Mouse (Mus musculus) CH12.LX (cell line): ENCODE data around the gene Cd36. TPM values are rescaled to one million over a fixed set of nuclear protein-coding genes. Genes with fewer than 3 reads are reported as not detected.
"Not testable (repeated sequence)": the region's sequence is repeated elsewhere in the genome, so short reads cannot be mapped to it uniquely, and the experiment has no call there.

Source experiments
- DNase-seq: peaks from one replicate; pipeline ENCODE4 v3.0.0-alpha.2; 2013; ENCODE audit errors: extremely low read depth
- H3K27ac ChIP-seq: 2 replicates; pipeline ENCODE4 v1.5.1; 2012; ENCODE audit warnings: low read depth, mild to moderate bottlenecking, control low read depth, moderate library complexity; ENCODE audit not compliant: insufficient read depth
- H3K27me3 ChIP-seq: replicated peaks from 2 replicates; pipeline ENCODE3; 2012; ENCODE audit warnings: inconsistent platforms
- H3K36me3 ChIP-seq, 2 experiments: replicated peaks in 1 of 2; 2 replicates each; pipeline versions ENCODE3 to v1.6.1; 2012; ENCODE audit warnings: inconsistent platforms in 1 of 2, low read length in 1 of 2, mild to moderate bottlenecking in 1 of 2, mixed read lengths in 1 of 2, moderate library complexity in 1 of 2; ENCODE audit not compliant: control insufficient read depth in 1 of 2, insufficient read depth in 1 of 2
- H3K4me1 ChIP-seq, 2 experiments: 2 replicates each; pipeline ENCODE4 v1.6.1; 2012; ENCODE audit warnings: inconsistent platforms in 1 of 2, moderate library complexity in 1 of 2; ENCODE audit not compliant: insufficient read depth in 2 of 2, control insufficient read depth in 1 of 2
- H3K4me2 ChIP-seq: 2 replicates; pipeline ENCODE4 v1.6.1; 2012; ENCODE audit warnings: low read depth, mild to moderate bottlenecking, control low read depth; ENCODE audit not compliant: poor library complexity, insufficient read depth, severe bottlenecking
- H3K4me3 ChIP-seq, 3 experiments: fragments of 150-350 bp in 1 of 3; sonication (generic) in 1 of 3; replicated peaks in 1 of 3; 2 replicates each; pipeline versions ENCODE3 to v1.5.1; 2011 to 2012; ENCODE audit warnings: low read depth in 2 of 3, low read length in 2 of 3, mild to moderate bottlenecking in 2 of 3, moderate library complexity in 2 of 3, control low read depth in 1 of 3, improper control_type of control experiment in 1 of 3, inconsistent platforms in 1 of 3, mixed read lengths in 1 of 3; ENCODE audit not compliant: poor library complexity in 1 of 3
- H3K79me2 ChIP-seq: replicated peaks from 2 replicates; pipeline ENCODE4 v1.6.1; 2012; ENCODE audit warnings: mild to moderate bottlenecking, moderate library complexity; ENCODE audit not compliant: control insufficient read depth, poor library complexity, insufficient read depth, severe bottlenecking; ENCODE audit errors: extremely low read depth
- H3K9ac ChIP-seq: 2 replicates; pipeline ENCODE4 v1.6.1; 2012; ENCODE audit warnings: low read depth, mild to moderate bottlenecking, control low read depth, moderate library complexity; ENCODE audit not compliant: insufficient read depth
- H3K9me3 ChIP-seq: replicated peaks from 2 replicates; pipeline ENCODE3; 2012; ENCODE audit warnings: low read length, inconsistent platforms, mixed read lengths
- BHLHE40 ChIP-seq: IDR thresholded peaks from 2 replicates; pipeline ENCODE4 v1.6.1; 2011; ENCODE audit warnings: mild to moderate bottlenecking, low read depth, low read length, improper control_type of control experiment
- E2F4 ChIP-seq: IDR thresholded peaks from 2 replicates; pipeline ENCODE4 v1.6.1; 2011; ENCODE audit warnings: low read depth, low read length, improper control_type of control experiment; ENCODE audit not compliant: insufficient replicate concordance
- ELF1 ChIP-seq: IDR thresholded peaks from 2 replicates; pipeline ENCODE4 v1.6.1; 2014; ENCODE audit warnings: low read depth, mild to moderate bottlenecking, inconsistent platforms, low read length, improper control_type of control experiment
- EP300 ChIP-seq: IDR thresholded peaks from 2 replicates; pipeline ENCODE4 v1.6.1; 2011; ENCODE audit warnings: low read length, improper control_type of control experiment
- GABPA ChIP-seq: IDR thresholded peaks from 2 replicates; pipeline ENCODE4 v1.6.1; 2012; ENCODE audit warnings: low read depth, low read length, improper control_type of control experiment, inconsistent platforms; ENCODE audit not compliant: insufficient replicate concordance
- HCFC1 ChIP-seq: IDR thresholded peaks from 2 replicates; pipeline ENCODE4 v1.6.1; 2012; ENCODE audit warnings: low read depth, mild to moderate bottlenecking, inconsistent platforms, low read length, improper control_type of control experiment
- IRF4 ChIP-seq: IDR thresholded peaks from 2 replicates; pipeline ENCODE4 v1.6.1; 2014; ENCODE audit warnings: low read depth, mild to moderate bottlenecking, inconsistent platforms, low read length, improper control_type of control experiment
- KAT2A ChIP-seq: IDR thresholded peaks from 2 replicates; pipeline ENCODE4 v1.6.1; 2012; ENCODE audit warnings: low read length, improper control_type of control experiment, inconsistent platforms; ENCODE audit not compliant: insufficient replicate concordance
- MYC ChIP-seq: IDR thresholded peaks from 2 replicates; pipeline ENCODE4 v1.6.1; 2011; ENCODE audit warnings: low read depth, mild to moderate bottlenecking, improper control_type of control experiment, low read length
- NELFE ChIP-seq: IDR thresholded peaks from 2 replicates; pipeline ENCODE4 v1.6.1; 2011; ENCODE audit warnings: low read depth, low read length, improper control_type of control experiment
- NRF1 ChIP-seq: IDR thresholded peaks from 2 replicates; pipeline ENCODE4 v1.6.1; 2014; ENCODE audit warnings: low read depth, mild to moderate bottlenecking, inconsistent platforms, low read length, improper control_type of control experiment, moderate library complexity
- PAX5 ChIP-seq: IDR thresholded peaks from 2 replicates; pipeline ENCODE4 v1.6.1; 2012; ENCODE audit warnings: low read length, inconsistent platforms, mixed read lengths
- POLR2AphosphoS2 ChIP-seq: IDR thresholded peaks from 2 replicates; pipeline ENCODE4 v1.6.1; 2011; ENCODE audit warnings: low read depth, low read length, improper control_type of control experiment
- RCOR1 ChIP-seq: conservative IDR thresholded peaks from 2 replicates; pipeline ENCODE4 v1.6.1; 2012; ENCODE audit warnings: low read depth, mild to moderate bottlenecking, inconsistent platforms, low read length, improper control_type of control experiment
- SIN3A ChIP-seq: IDR thresholded peaks from 2 replicates; pipeline ENCODE4 v1.6.1; 2012; ENCODE audit warnings: low read length, improper control_type of control experiment, inconsistent platforms
- SMC3 ChIP-seq: IDR thresholded peaks from 2 replicates; pipeline ENCODE4 v1.6.1; 2011; ENCODE audit warnings: low read depth, low read length, improper control_type of control experiment
- TBP ChIP-seq: conservative IDR thresholded peaks from 2 replicates; pipeline ENCODE4 v1.6.1; 2011; ENCODE audit warnings: low read depth, low read length, improper control_type of control experiment
- UBTF ChIP-seq: IDR thresholded peaks from 2 replicates; pipeline ENCODE4 v1.6.1; 2012; ENCODE audit warnings: low read depth, mild to moderate bottlenecking, inconsistent platforms, low read length, improper control_type of control experiment, moderate library complexity
- USF2 ChIP-seq: conservative IDR thresholded peaks from 2 replicates; pipeline ENCODE4 v1.6.1; 2011; ENCODE audit warnings: low read depth, low read length, improper control_type of control experiment
- ZC3H11A ChIP-seq: IDR thresholded peaks from 2 replicates; pipeline ENCODE4 v1.6.1; 2012; ENCODE audit warnings: low read depth, mild to moderate bottlenecking, inconsistent platforms, low read length, improper control_type of control experiment
- ZKSCAN1 ChIP-seq: IDR thresholded peaks from 2 replicates; pipeline ENCODE4 v1.6.1; 2012; ENCODE audit warnings: low read depth, inconsistent platforms, low read length, improper control_type of control experiment, borderline replicate concordance
- dilution Hi-C: fragments of 300-500 bp; cut with MboI; formaldehyde crosslinking; loops from 2 replicates; pipeline ENCODE4 v1.14.3; 2020; ENCODE audit warnings: low sequenced_read_pairs; ENCODE audit not compliant: extremely low pct_unique_long_range_greater_than_20kb, extremely low pct_ligation_motif_present
- in situ Hi-C: fragments of 300-500 bp; cut with MboI; formaldehyde crosslinking; loops from 3 replicates; pipeline ENCODE4 v1.14.3; 2019; ENCODE audit warnings: low sequenced_read_pairs, low pct_ligation_motif_present, low pct_unique_long_range_greater_than_20kb, mixed read lengths
- polyA plus RNA-seq: library from polyadenylated mRNA; unstranded; fragments of >175 nt; gene quantifications from 2 replicates; pipeline ENCODE4 v1.2.1, GENCODE M21; 2012; ENCODE audit warnings: low read depth; ENCODE audit not compliant: insufficient read length
- total RNA-seq, 2 experiments: library from RNA; depleted of rRNA; stranded (reverse); fragments of 300-350 nt in 1 of 2; fragments of >200 nt in 1 of 2; gene quantifications; 2 replicates each; pipeline ENCODE4 v1.2.3; 2012 to 2014

Cd36 gene
- total RNA-seq (2012; rRNA removed), result 145 and 189 TPM in 2 replicates
- total RNA-seq (2014; rRNA removed), result 690 and 774 TPM in 2 replicates
- polyA plus RNA-seq, result 608 and 652 TPM in 2 replicates

GRCm38 (mm10) chr5:17888598-17888997, at the start of gene Cd36:
Cd36 (minus strand) TSS chr5:17888801.
- H3K27ac ChIP-seq, result no peak within 1 kb of the TSS
- no peaks in the 10 kb centered on the region for H3K9me3 ChIP-seq
- no peak within 1 kb of the TSS for H3K4me2 ChIP-seq
- H3K79me2 ChIP-seq, result no peaks in the 10 kb centered on the region
- no peaks in the 10 kb centered on the region for H3K4me1 ChIP-seq
- no peaks in the 10 kb centered on the region for H3K27me3 ChIP-seq
- dilution Hi-C loops, result no loop called here
- DNase-seq, result no peak
- no peak for TF ChIP-seq SMC3
- no peak for TF ChIP-seq ZC3H11A
- no peak for TF ChIP-seq RCOR1
- TF ChIP-seq MYC, result no peak
- TF ChIP-seq HCFC1, result no peak
- no peak for TF ChIP-seq GABPA
- no peak for TF ChIP-seq NELFE
- no peak for TF ChIP-seq KAT2A
- TF ChIP-seq EP300, result no peak
- no peak for TF ChIP-seq IRF4
- no peak for TF ChIP-seq PAX5
- no peak for TF ChIP-seq UBTF
- TF ChIP-seq POLR2AphosphoS2, result no peak
- no peak for TF ChIP-seq E2F4
- TF ChIP-seq ELF1, result no peak
- no peak for TF ChIP-seq NRF1
- no peaks in the 10 kb centered on the region for H3K36me3 ChIP-seq
- H3K4me3 ChIP-seq, result no peak within 1 kb of the TSS
- H3K9ac ChIP-seq, result no peak within 1 kb of the TSS
- in situ Hi-C loops, result no loop called here

DNA sequence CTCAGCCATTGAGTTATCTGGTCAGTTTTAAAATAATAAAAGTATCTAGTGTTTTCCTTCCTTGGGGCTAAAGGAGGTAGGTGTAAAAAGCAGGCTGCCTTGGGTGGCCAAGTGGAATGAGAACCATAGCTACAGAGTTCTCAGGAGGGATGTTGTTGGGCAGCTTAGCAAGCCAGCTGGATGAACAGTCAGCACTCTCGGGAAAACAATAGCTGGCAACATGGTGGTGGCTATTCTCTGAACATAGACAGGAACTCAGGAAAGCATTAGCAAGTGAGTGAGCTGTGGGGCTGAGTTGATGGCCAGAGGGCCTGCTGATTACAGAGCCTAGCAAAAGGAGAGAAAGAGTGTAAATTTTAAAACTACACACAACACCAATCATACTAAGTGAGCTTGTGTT, 45.9 kb upstream of the Cd36 start:
- no peaks in the 10 kb centered on the region for H3K9me3 ChIP-seq
- no peak for TF ChIP-seq GABPA
- no peak for TF ChIP-seq USF2
- TF ChIP-seq EP300, result no peak
- TF ChIP-seq NRF1, result no peak
- no peak for TF ChIP-seq ZKSCAN1
- no peak for TF ChIP-seq BHLHE40
- no peak for TF ChIP-seq TBP
- TF ChIP-seq MYC, result no peak
- TF ChIP-seq SIN3A, result no peak
- TF ChIP-seq RCOR1, result no peak
- no peak for TF ChIP-seq PAX5
- H3K9ac ChIP-seq, result no peak overlapping the region
- H3K4me1 ChIP-seq, result no peaks in the 10 kb centered on the region
- H3K79me2 ChIP-seq, result no peaks in the 10 kb centered on the region
- dilution Hi-C loops (no loop called here), in situ Hi-C loops (no loop called here)
- H3K36me3 ChIP-seq, result no peaks in the 10 kb centered on the region
- no peak overlapping the region for H3K4me2 ChIP-seq
- no peak for DNase-seq
- no peaks in the 10 kb centered on the region for H3K27me3 ChIP-seq
- no peak overlapping the region for H3K27ac ChIP-seq
- H3K4me3 ChIP-seq, result no peak overlapping the region

GRCm38 (mm10) chr5:17931588-17931987, 43.0 kb upstream of the Cd36 start:
- H3K79me2 ChIP-seq, H3K4me2 ChIP-seq, H3K9me3 ChIP-seq, in situ Hi-C loops, H3K4me3 ChIP-seq, dilution Hi-C loops, H3K36me3 ChIP-seq, DNase-seq, H3K27ac ChIP-seq, H3K27me3 ChIP-seq, H3K4me1 ChIP-seq, H3K9ac ChIP-seq: not testable (repeated sequence)
